Comparison of ENCODE assay signal across 8 mouse cellular contexts in genomic region chrX:157597585-157598185, GRCm38 (mm10). TPM values are rescaled to one million over a fixed set of nuclear protein-coding genes. Genes with fewer than 3 reads are reported as not detected.
A peak's percentile ranks its signal among the peaks of the same experiment; 100 is the strongest.
DNase-seq lines count a peak whose midpoint lies in the region; ATAC-seq and TF ChIP-seq lines count a peak whose summit lies in the region.

No protein-coding gene starts in this region.

- peak overlapping the region; percentile 91 for H3K9ac ChIP-seq in limb, embryonic 11.5 days (ENCODE audit: low read length)
- peak overlapping the region; percentile 77 for H3K9ac ChIP-seq in midbrain, postnatal 0 days (replicated peaks; ENCODE audit: low read length, poor library complexity, severe bottlenecking)

- TF ChIP-seq CTCF in E14TG2a.4 (conservative IDR thresholded peaks at IDR 0.05; ENCODE audit: low read length) = no peak
- TF ChIP-seq CTCF in midbrain, postnatal 0 days (IDR thresholded peaks at IDR 0.05) = no peak

- H3K4me3 ChIP-seq in E14TG2a.4 (replicated peaks; ENCODE audit: low read length) = peak overlapping the region; percentile 82
- peak overlapping the region; percentile 67 for H3K4me3 ChIP-seq in forebrain, embryonic 10.5 days
- peak overlapping the region; percentile 53 for H3K4me3 ChIP-seq in limb, embryonic 11.5 days (ENCODE audit: low read depth, low read length)
- peak overlapping the region; percentile 58 for H3K4me3 ChIP-seq in midbrain, postnatal 0 days (ENCODE audit: low read depth, low read length)

- peak overlapping the region; percentile 94 for H3K27ac ChIP-seq in forebrain, embryonic 10.5 days
- peak overlapping the region; percentile 91 for H3K27ac ChIP-seq in limb, embryonic 11.5 days (replicated peaks; ENCODE audit: low read depth, low read length)
- peak overlapping the region; percentile 86 for H3K27ac ChIP-seq in midbrain, postnatal 0 days (ENCODE audit: low read depth, low read length)

- DNase-seq in heart, adult 11 months = peak; percentile 85
- no peak for DNase-seq in heart, postnatal 4 days
- no peak for DNase-seq in forebrain, embryonic 10.5 days (ENCODE audit: extremely low spot score, low spot score)
- peak; percentile 22 for DNase-seq in limb, embryonic 11.5 days (ENCODE audit: low spot score)
- peak; percentile 2 for DNase-seq in midbrain, postnatal 0 days (ENCODE audit: low spot score)
- DNase-seq in frontal cortex, postnatal 25 days (ENCODE audit: low spot score in 2 of 2) = no peak
- DNase-seq in thymus, adult 18-20 months = no peak

- H3K9me3 ChIP-seq in E14TG2a.4 (ENCODE audit: low read length) = no peaks in the 10 kb centered on the region
- no peaks in the 10 kb centered on the region for H3K9me3 ChIP-seq in forebrain, embryonic 10.5 days
- H3K9me3 ChIP-seq in limb, embryonic 11.5 days (ENCODE audit: control insufficient read depth, low read length) = no peaks in the 10 kb centered on the region
- no peaks in the 10 kb centered on the region for H3K9me3 ChIP-seq in midbrain, postnatal 0 days (ENCODE audit: low read length)

- WGBS in forebrain, embryonic 10.5 days = 23% methylated on average over 17 of the region's 17 CpGs
- WGBS in limb, embryonic 11.5 days = 17% methylated on average over 17 of the region's 17 CpGs
- 23% methylated on average over 17 of the region's 17 CpGs for WGBS in midbrain, postnatal 0 days

- H3K4me1 ChIP-seq in E14TG2a.4 (replicated peaks; ENCODE audit: low read depth, low read length) = peaks cover 43% of the 10 kb centered on the region
- H3K4me1 ChIP-seq in forebrain, embryonic 10.5 days = peaks cover 25% of the 10 kb centered on the region
- H3K4me1 ChIP-seq in limb, embryonic 11.5 days (ENCODE audit: control insufficient read depth, insufficient read depth, low read length) = peaks cover 2% of the 10 kb centered on the region; the same call in 1 of the 2 replicates
- no peaks in the 10 kb centered on the region for H3K4me1 ChIP-seq in midbrain, postnatal 0 days (ENCODE audit: insufficient read depth, low read length)

- peak overlapping the region; percentile 43 for H3K4me2 ChIP-seq in limb, embryonic 11.5 days (ENCODE audit: low read depth, severe bottlenecking)
- H3K4me2 ChIP-seq in midbrain, postnatal 0 days (ENCODE audit: low read depth, low read length, poor library complexity, severe bottlenecking) = peak overlapping the region; percentile 49

- H3K36me3 ChIP-seq in E14TG2a.4 (ENCODE audit: insufficient read depth, low read length) = no peaks in the 10 kb centered on the region
- no peaks in the 10 kb centered on the region for H3K36me3 ChIP-seq in forebrain, embryonic 10.5 days (replicated peaks)
- no peaks in the 10 kb centered on the region for H3K36me3 ChIP-seq in limb, embryonic 11.5 days (ENCODE audit: control insufficient read depth, insufficient read depth, low read length)
- no peaks in the 10 kb centered on the region for H3K36me3 ChIP-seq in midbrain, postnatal 0 days (ENCODE audit: insufficient read depth, low read length)

- H3K27me3 ChIP-seq in E14TG2a.4 (ENCODE audit: insufficient read depth, low read length) = no peaks in the 10 kb centered on the region
- H3K27me3 ChIP-seq in forebrain, embryonic 10.5 days (ENCODE audit: poor library complexity, severe bottlenecking) = peaks cover 5% of the 10 kb centered on the region; the same call in 1 of the 2 replicates
- 0 out of 2 replicates have a peak, but pooled peaks cover 2% of the 10 kb centered on the region for H3K27me3 ChIP-seq in limb, embryonic 11.5 days (ENCODE audit: control insufficient read depth, insufficient read depth, low read length)
- no peaks in the 10 kb centered on the region for H3K27me3 ChIP-seq in midbrain, postnatal 0 days (ENCODE audit: insufficient read depth, low read length)

- ATAC-seq in limb, embryonic 11.5 days (ENCODE audit: insufficient number of reproducible peaks, low FRiP score, low TSS enrichment, low read depth) = no peak
- ATAC-seq in midbrain, postnatal 0 days (ENCODE audit: low FRiP score) = peak; percentile 19; the same call in 1 of the 2 replicates

RNA-seq across cellular contexts. Expression of gene Mbtps2, which starts 0.8 kb away (rescaled TPM):
- 10 to 100 TPM; 17.8 to 17.9 TPM for total RNA-seq in heart, postnatal 4 days (2021)
- polyA plus RNA-seq in forebrain, embryonic 10.5 days (2016; fragmentation: Nextera tagmentation; extraction: Ambion mirVana) = 23.3 and 27.1 TPM in 2 replicates
- polyA plus RNA-seq in limb, embryonic 11.5 days (2014; fragmentation: Nextera tagmentation; extraction: Ambion mirVana) = 28.7 and 31.0 TPM in 2 replicates
- 16.4 and 24.3 TPM in 2 replicates for total RNA-seq in midbrain, postnatal 0 days (2014; rRNA removed)
- 18.9 and 23.4 TPM in 2 replicates for polyA plus RNA-seq in midbrain, postnatal 0 days (2015; fragmentation: Nextera tagmentation; extraction: Ambion mirVana)

RNA-seq across cellular contexts. Expression of gene Yy2, which starts 28.9 kb away (rescaled TPM):
- 1 to 10 TPM in 1 of 2 experiments, under 1 TPM in 1; 0.79 to 1.9 TPM for total RNA-seq in heart, postnatal 4 days (2021)
- polyA plus RNA-seq in forebrain, embryonic 10.5 days (2016; fragmentation: Nextera tagmentation; extraction: Ambion mirVana) = 6.2 and 6.6 TPM in 2 replicates
- 7.5 and 8.1 TPM in 2 replicates for polyA plus RNA-seq in limb, embryonic 11.5 days (2014; fragmentation: Nextera tagmentation; extraction: Ambion mirVana)
- total RNA-seq in midbrain, postnatal 0 days (2014; rRNA removed) = 0.82 and 2.9 TPM in 2 replicates
- 1.6 and 2.1 TPM in 2 replicates for polyA plus RNA-seq in midbrain, postnatal 0 days (2015; fragmentation: Nextera tagmentation; extraction: Ambion mirVana)

Comparison
In these comparisons a context has a peak if more than half of its experiments do, and no peak if none do; other contexts are left out.
1. DNase-seq: peak in heart, adult 11 months (single experiment), limb, embryonic 11.5 days (single experiment) and midbrain, postnatal 0 days (single experiment); none in heart, postnatal 4 days (single experiment), forebrain, embryonic 10.5 days (single experiment), frontal cortex, postnatal 25 days (0 of 2) and thymus, adult 18-20 months (0 of 2).
2. Peak in every context shown above with its lines, with median percentiles within 50 percentile points of each other: H3K4me3 ChIP-seq and H3K27ac ChIP-seq.